Mouse (Mus musculus) neural tube, embryonic 12.5 days (tissue): ENCODE measurements around the gene Exosc1. TPM values are rescaled to one million over a fixed set of nuclear protein-coding genes. Genes with fewer than 3 reads are reported as not detected.
A peak's percentile ranks its signal among the peaks of the same experiment; 100 is the strongest.

Experiments
- ATAC-seq: fragments of 200-750 bp; cut with Nextera tagmentation; 2 replicates; pipeline ENCODE4 v1.8.0; 2017; ENCODE audit warnings: low read depth, mild to moderate bottlenecking, moderate TSS enrichment, moderate library complexity; ENCODE audit not compliant: low FRiP score
- H3K27ac ChIP-seq: fragments of 300-500 bp; sonication (generic); 2 replicates; pipeline ENCODE4 v1.5.1; 2016
- H3K27me3 ChIP-seq: fragments of 300-500 bp; sonication (generic); replicated peaks from 2 replicates; pipeline ENCODE4 v1.6.1; 2016; ENCODE audit warnings: mild to moderate bottlenecking
- H3K36me3 ChIP-seq: fragments of 300-500 bp; sonication (generic); 2 replicates; pipeline ENCODE4 v1.6.1; 2016; ENCODE audit warnings: mild to moderate bottlenecking
- H3K4me1 ChIP-seq: fragments of 300-500 bp; sonication (generic); 2 replicates; pipeline ENCODE4 v1.6.1; 2016
- H3K4me2 ChIP-seq: fragments of 300-500 bp; sonication (generic); replicated peaks from 2 replicates; pipeline ENCODE4 v1.6.1; 2016; ENCODE audit warnings: mild to moderate bottlenecking
- H3K4me3 ChIP-seq: fragments of 300-500 bp; sonication (generic); 2 replicates; pipeline ENCODE4 v1.5.1; 2016
- H3K9ac ChIP-seq: fragments of 300-500 bp; sonication (generic); 2 replicates; pipeline ENCODE4 v1.6.1; 2016; ENCODE audit warnings: mild to moderate bottlenecking
- H3K9me3 ChIP-seq: fragments of 300-500 bp; sonication (generic); 2 replicates; pipeline ENCODE4 v1.6.1; 2016; ENCODE audit warnings: mild to moderate bottlenecking
- WGBS: fragments of 180-500 bp; shearing (Covaris S2); methylation state at CpG from one replicate; pipeline ENCODE4 v1.1.7; 2016; 5-methylcytosine and 5-hydroxymethylcytosine counted together
- polyA plus RNA-seq: library from polyadenylated mRNA; unstranded; fragments of >200 nt; fragmentation: Nextera tagmentation; extraction: Ambion mirVana; gene quantifications from 2 replicates; pipeline ENCODE4 v1.2.1, GENCODE M21; 2016

The Exosc1 gene
- polyA plus RNA-seq = 67.0 and 68.3 TPM in 2 replicates

DNA sequence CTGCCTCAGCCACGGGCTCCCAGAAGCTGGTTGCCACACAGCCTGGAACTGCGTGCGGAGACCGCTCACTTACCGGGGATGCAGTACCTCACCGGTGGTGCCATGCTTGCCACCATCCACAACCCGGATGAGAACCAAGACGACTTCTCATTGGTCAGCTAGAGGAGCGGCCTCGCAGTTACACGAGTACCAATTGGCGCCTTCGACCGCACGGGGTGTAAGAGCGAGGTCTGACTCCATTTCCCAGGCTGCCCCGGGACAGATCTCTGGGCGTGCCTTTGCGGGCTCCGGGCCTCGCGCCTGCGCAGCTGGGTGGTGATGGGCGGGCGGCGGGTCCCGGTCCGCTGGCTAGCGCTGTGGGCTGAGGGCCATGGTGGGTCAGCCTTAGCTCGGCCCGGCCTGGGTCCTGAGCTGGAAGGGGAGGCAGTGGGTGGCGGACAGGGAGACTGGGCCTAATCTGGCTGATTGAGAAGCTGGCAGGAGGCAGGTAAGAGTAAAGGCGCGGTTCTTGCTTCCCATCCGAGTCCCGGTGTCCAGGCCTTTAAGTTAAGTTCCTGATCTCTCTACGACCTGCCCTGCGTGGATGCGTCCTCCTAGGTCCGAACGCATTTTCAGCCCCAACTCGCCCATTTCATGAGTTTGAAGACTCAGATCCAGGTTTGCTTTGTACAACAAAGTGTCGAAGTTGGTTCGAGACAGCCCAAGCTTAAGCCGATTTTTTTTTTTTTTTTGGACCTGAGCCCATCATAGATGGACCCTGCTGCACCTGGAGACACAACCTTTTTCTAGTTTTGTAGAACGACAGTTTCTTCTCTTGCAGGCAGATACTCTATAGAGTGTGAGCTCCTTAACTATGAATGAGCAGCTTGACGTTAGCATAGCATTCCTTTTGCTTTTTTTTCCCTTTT is at the start of gene Exosc1, which contains the start of gene Zdhhc16:
Exosc1 (minus strand) TSS at position 245 of the 908 bp plus-strand sequence.
Zdhhc16 (plus strand) TSS at position 302 of the 908 bp plus-strand sequence.
- peak; percentile 100 for ATAC-seq
- Histone ChIP-seq H3K9me3 (no peaks in the 10 kb centered on the region), H3K36me3 (peaks cover 35% of the 10 kb centered on the region), H3K4me3 (peak within 1 kb of the TSS; percentile 89), H3K27ac (peak within 1 kb of the TSS; percentile 59; the same call in 1 of the 2 replicates), H3K27me3 (no peaks in the 10 kb centered on the region), H3K4me1 (peaks cover 8% of the 10 kb centered on the region), H3K4me2 (peak within 1 kb of the TSS; percentile 79), H3K9ac (peak within 1 kb of the TSS; percentile 77)
- under 1% methylated on average over 47 of the region's 47 CpGs for WGBS

DNA sequence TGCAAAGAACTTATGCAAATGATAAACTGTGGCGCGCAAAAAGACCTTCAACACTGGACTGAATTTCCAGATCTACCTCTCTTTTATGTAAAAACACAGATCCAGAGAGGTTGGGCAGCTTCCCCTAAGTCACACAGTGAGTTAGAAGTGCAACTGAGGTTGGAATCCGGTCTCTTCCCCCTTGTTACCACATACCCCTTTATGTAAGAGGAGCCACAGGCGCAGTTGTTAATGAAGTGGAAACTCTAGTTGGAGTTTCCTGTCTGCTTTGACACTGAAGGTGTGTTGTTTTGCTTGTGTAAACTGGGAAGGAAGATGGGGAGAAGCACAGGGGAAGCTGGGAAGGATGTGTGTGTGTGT is 49.5 kb upstream of the Exosc1 start:
- no peak for ATAC-seq
- Histone ChIP-seq H3K4me1 (peaks cover 16% of the 10 kb centered on the region), H3K27me3 (peaks cover 17% of the 10 kb centered on the region), H3K9ac (peak overlapping the region; percentile 66), H3K4me2 (peak overlapping the region; percentile 100), H3K27ac (no peak overlapping the region), H3K9me3 (no peaks in the 10 kb centered on the region), H3K36me3 (no peaks in the 10 kb centered on the region), H3K4me3 (peak overlapping the region; percentile 92)
- 3% methylated on average over 4 of the region's 4 CpGs for WGBS

DNA sequence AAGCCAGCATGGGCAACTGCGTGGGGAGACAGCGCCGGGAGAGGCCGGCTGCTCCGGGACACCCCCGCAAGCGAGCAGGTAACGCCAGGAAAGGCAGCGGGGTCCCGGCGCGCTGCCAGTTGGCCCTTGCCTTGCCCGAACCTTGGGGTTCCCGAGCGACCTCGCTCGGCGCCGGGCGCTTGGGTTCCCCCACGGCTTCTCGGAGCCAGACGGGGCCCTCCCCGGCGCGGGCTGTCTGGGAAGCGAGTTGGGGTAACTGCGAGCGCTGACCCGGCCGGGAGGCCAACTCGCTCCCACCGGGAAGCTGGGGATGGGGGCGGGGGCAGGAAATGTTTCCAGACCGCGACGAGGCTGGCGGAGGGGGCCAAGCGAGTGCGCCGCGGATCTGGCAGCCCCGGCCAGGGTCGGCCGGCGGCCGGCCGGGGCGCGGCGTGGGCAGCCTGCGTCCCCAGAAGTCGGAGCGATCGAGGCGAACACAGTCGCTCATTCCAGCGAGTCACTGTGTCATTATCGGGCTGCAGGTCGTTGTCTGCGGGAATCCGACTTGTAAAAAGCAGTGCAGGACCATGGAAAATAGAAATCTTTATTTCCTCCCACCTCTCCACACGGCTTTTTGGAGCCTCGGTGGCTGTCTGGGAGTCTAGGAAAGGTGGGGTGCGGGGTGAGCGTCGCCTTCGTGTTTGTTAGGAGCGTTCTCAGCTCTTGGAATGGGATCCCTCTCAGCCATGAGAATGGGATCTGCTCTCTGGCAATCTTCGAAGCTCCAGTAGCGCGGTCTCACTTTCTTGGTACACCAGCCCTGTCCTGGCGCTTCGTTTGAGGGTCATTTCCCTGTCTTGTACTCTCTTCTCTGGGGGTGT is 48.9 kb upstream of the Exosc1 start:
- Histone ChIP-seq H3K36me3 (no peaks in the 10 kb centered on the region), H3K4me1 (peaks cover 20% of the 10 kb centered on the region), H3K4me3 (peak overlapping the region; percentile 92), H3K27me3 (peaks cover 17% of the 10 kb centered on the region), H3K27ac (no peak overlapping the region), H3K9me3 (no peaks in the 10 kb centered on the region), H3K4me2 (peak overlapping the region; percentile 100), H3K9ac (peak overlapping the region; percentile 66)
- under 1% methylated on average over 74 of the region's 74 CpGs for WGBS
- 0 out of 2 replicates have a peak, but pooled peaks have one; percentile 1 for ATAC-seq

DNA sequence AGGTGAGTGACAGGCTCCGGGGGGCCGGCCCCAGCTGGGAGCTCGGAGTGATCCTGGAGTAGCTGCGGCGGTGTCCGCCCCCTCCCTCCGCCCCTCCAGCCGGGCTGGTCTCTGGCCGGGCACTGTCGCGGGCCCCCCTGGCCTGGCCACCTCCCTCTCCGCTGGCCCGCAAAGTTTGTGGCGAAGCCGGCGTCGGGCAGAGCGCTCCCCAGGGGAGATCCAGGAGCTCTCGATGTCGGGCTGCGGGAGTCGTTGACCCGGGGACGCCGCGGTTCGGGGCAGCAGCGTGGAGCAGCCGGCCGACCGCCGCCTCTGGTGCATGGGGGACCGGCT is 48.3 kb upstream of the Exosc1 start, which contains the start of gene Ubtd1:
Ubtd1 (plus strand) TSS at position 169 of the 333 bp plus-strand sequence.
- ATAC-seq = no peak
- peaks cover 17% of the 10 kb centered on the region for H3K27me3 ChIP-seq
- H3K4me3 ChIP-seq = peak within 1 kb of the TSS; percentile 92
- WGBS = under 1% methylated on average over 33 of the region's 33 CpGs
- no peaks in the 10 kb centered on the region for H3K36me3 ChIP-seq
- peak within 1 kb of the TSS; percentile 77 for H3K9ac ChIP-seq
- H3K27ac ChIP-seq = no peak within 1 kb of the TSS; the same call in 1 of the 2 replicates
- H3K9me3 ChIP-seq = no peaks in the 10 kb centered on the region
- H3K4me2 ChIP-seq = peak within 1 kb of the TSS; percentile 100
- H3K4me1 ChIP-seq = peaks cover 20% of the 10 kb centered on the region

DNA sequence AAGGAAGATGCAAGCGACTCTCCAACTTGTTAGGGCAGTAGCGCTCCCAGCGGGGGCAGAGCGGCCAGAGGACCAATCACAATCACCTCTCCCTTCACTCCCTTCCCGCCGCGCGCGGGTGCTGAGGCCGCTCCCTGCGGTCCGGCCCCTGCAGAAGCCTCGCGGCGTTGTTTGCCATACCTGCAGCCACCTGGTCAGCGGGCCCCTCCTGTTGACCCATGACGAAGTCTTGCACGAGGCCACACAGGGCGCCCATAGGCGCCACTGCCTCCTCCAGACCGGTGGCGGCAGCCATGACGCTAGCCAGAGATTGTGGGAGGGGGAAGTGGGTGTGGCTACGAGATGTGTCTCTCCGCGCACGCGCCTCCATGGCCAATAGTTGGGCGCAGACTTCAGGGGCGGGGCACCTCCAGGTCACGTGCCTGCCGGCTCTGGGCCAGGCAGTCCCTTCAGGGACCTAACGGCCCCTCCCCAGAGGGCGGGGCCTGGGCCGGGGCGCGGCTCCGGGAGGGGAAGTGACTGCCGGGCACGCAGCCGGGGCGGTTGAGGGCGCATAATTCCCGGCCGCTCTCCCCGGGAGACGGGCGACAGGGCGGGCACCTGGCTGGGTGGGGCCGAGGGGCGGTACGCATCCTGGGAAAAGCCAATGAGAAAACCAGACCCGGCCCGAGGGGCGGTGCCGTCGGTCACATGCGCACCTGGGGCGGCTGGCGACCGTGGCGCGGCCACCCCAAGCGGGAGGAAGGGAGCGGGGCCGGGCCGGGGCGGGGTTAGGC is 47.8 kb upstream of the Exosc1 start, which contains the start of gene Mms19:
Mms19 (minus strand) TSS at position 339 of the 776 bp plus-strand sequence.
- Histone ChIP-seq H3K36me3 (no peaks in the 10 kb centered on the region), H3K4me3 (peak within 1 kb of the TSS; percentile 92), H3K4me1 (peaks cover 20% of the 10 kb centered on the region), H3K4me2 (peak within 1 kb of the TSS; percentile 100), H3K27ac (no peak within 1 kb of the TSS; the same call in 1 of the 2 replicates), H3K9me3 (no peaks in the 10 kb centered on the region), H3K27me3 (peaks cover 17% of the 10 kb centered on the region), H3K9ac (peak within 1 kb of the TSS; percentile 77)
- WGBS = under 1% methylated on average over 66 of the region's 68 CpGs
- ATAC-seq = peak; percentile 96

DNA sequence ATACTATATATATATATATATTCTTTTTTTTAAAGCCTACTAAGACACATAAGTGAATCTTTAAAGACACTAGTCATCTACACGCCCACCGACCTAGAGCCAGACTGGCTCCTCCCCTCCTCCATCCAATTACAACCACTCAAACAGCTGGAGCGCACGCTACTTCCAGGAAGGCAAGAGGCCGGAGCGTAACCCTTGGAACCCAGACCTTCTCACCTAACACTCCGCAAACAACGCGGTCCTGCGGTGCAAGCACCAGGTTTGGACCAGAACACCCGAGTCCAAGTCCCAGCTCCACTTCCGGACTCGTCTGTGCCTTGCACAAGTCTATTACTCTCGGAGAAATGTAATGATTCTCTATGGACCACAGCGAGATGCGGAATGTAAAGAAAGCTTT is 47.2 kb upstream of the Exosc1 start:
- H3K4me1 ChIP-seq = peaks cover 20% of the 10 kb centered on the region
- H3K27me3 ChIP-seq = peaks cover 17% of the 10 kb centered on the region
- no peak overlapping the region for H3K27ac ChIP-seq
- H3K4me3 ChIP-seq = peak overlapping the region; percentile 92
- H3K36me3 ChIP-seq = no peaks in the 10 kb centered on the region
- under 1% methylated on average over 16 of the region's 16 CpGs for WGBS
- H3K9ac ChIP-seq = peak overlapping the region; percentile 77
- H3K4me2 ChIP-seq = peak overlapping the region; percentile 100
- peak; percentile 7; the same call in 1 of the 2 replicates for ATAC-seq
- H3K9me3 ChIP-seq = no peaks in the 10 kb centered on the region

DNA sequence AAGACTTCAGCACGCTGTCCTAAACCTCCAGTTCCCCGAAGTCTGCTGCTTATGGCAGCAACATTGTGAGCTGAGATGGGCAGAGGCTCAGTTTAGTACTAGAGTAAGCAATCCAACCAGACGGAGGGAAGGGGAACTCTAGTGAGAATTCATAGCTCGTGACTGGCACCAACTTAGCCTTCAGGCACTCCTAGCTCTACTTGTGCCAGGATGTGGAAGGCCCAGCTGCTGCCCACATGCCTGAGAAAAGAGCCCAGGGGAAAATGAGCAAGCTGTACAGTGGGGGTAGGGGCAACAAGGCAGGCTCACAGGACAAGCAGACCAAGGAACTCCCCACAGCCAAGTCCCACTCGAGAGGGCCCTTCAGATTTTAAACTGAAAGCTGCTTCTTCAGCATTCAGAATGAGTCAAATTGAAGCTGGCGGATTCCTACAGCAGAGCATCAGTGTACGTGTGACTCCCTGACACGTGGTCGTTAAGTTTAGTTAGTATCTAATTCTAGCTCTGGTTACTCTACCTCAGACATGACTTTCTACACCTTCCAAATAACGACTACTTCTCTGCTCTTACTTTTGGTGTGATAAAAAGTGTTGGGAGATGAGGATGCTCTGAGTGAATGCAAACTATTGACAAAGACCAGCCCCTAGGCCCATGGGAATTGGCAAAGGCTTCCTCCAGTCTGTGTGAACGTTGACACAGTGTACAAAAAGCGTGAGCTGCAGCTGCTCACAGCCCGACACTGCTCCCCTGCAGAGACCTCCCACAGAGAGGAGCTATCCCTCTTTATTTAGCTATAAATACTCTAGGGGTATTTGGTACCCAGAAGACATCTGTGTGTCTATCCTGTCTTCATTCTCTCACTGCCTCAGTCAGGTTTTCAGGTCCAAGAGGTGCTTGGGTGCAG is 40.9 kb upstream of the Exosc1 start:
- WGBS = 57% methylated on average over 13 of the region's 13 CpGs
- H3K27me3 ChIP-seq = no peaks in the 10 kb centered on the region
- H3K27ac ChIP-seq = no peak overlapping the region
- H3K9me3 ChIP-seq = no peaks in the 10 kb centered on the region
- ATAC-seq = peak; percentile 58; the same call in 1 of the 2 replicates
- no peak overlapping the region for H3K9ac ChIP-seq
- H3K4me1 ChIP-seq = peaks cover 24% of the 10 kb centered on the region
- no peak overlapping the region for H3K4me3 ChIP-seq
- no peak overlapping the region for H3K4me2 ChIP-seq
- H3K36me3 ChIP-seq = 0 out of 2 replicates have a peak, but pooled peaks cover 2% of the 10 kb centered on the region

DNA sequence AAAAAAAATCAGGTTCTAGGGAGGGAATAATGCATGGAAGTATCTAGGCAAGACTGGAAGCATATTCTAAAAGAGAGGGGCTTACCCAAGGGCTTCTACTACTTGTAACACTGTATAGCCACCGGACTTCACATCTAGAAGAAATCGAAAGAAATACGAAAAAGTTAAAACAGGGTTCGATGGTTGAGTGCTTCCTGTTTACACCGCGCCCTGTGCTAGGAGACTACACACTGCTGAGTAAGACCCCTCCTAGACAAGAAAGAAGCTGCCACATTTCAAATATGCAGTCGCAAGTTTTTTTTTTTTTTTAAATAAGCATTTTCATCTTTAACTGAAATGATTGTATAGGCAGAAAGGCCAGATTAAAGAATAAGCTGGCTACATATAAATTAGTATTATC is 36.4 kb upstream of the Exosc1 start:
- 95% methylated on average over 7 of the region's 7 CpGs for WGBS
- ATAC-seq = no peak
- Histone ChIP-seq H3K4me3 (no peak overlapping the region), H3K9me3 (no peaks in the 10 kb centered on the region), H3K36me3 (peaks cover 34% of the 10 kb centered on the region), H3K27me3 (no peaks in the 10 kb centered on the region), H3K4me2 (no peak overlapping the region), H3K4me1 (peaks cover 13% of the 10 kb centered on the region), H3K9ac (no peak overlapping the region), H3K27ac (no peak overlapping the region)

DNA sequence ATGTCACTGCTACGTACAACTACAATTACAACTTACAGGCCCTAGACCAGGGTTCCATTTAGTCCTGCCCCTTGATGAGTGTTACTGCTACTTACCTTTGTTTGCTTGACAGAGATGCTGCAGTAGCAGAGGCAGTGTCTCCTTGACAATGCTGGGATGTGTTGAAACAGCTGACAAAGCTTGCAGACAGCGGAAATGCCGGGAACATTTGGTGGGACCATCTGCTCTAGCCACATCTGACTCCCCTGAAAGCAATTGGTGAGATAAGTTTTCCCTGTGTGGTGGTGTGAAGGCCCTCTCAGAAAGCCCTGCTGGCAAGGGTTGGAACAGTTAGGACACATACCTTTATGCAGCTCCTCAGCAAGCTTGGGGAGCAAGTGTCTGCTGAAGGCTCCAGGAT is 20.4 kb upstream of the Exosc1 start:
- no peak overlapping the region for H3K9ac ChIP-seq
- H3K36me3 ChIP-seq = peaks cover 89% of the 10 kb centered on the region
- H3K27ac ChIP-seq = no peak overlapping the region
- ATAC-seq = no peak
- no peak overlapping the region for H3K4me2 ChIP-seq
- H3K4me1 ChIP-seq = no peaks in the 10 kb centered on the region
- no peaks in the 10 kb centered on the region for H3K27me3 ChIP-seq
- no peak overlapping the region for H3K4me3 ChIP-seq
- H3K9me3 ChIP-seq = no peaks in the 10 kb centered on the region
- 86% methylated on average over 3 of the region's 3 CpGs for WGBS

DNA sequence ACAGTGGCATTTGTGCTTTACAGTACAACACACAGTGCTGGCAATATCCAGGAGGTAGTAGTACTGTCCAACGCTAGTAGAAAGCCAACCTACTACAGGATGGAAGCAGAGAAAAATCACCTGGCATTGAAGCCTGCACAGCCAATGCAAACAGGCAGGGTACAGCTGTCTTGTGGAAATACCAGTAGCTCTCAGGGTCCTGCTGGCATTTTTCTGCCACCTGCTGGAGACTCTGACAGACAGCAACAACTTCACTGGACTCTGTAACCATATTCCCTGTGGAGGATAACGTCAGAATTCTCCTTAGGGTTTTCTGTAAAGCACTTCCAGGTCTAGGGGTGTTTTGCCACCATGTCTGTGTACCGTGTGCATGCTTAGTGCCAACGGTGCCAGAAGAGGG is 19.1 kb upstream of the Exosc1 start:
- Histone ChIP-seq H3K27me3 (no peaks in the 10 kb centered on the region), H3K4me2 (no peak overlapping the region), H3K9ac (no peak overlapping the region), H3K9me3 (no peaks in the 10 kb centered on the region), H3K36me3 (peaks cover 94% of the 10 kb centered on the region), H3K4me1 (no peaks in the 10 kb centered on the region), H3K27ac (no peak overlapping the region), H3K4me3 (no peak overlapping the region)
- 82% methylated on average over 4 of the region's 4 CpGs for WGBS
- ATAC-seq = no peak
